Mouse (Mus musculus) brain, embryonic 14.5 days (tissue): ENCODE results near the gene Aass.

Experiments
- CTCF ChIP-seq: fragments of 200-500 bp; IDR thresholded peaks from 2 replicates; pipeline ENCODE4 v1.5.1; 2012; ENCODE audit warnings: inconsistent platforms, mild to moderate bottlenecking, moderate library complexity, borderline replicate concordance; ENCODE audit not compliant: insufficient read depth, insufficient read length; ENCODE audit errors: extremely low read depth
- POLR2A ChIP-seq: fragments of 200-500 bp; IDR thresholded peaks from 2 replicates; pipeline ENCODE4 v1.6.1; 2012; ENCODE audit warnings: mild to moderate bottlenecking, inconsistent platforms, borderline replicate concordance; ENCODE audit not compliant: poor library complexity, insufficient read depth, insufficient read length, severe bottlenecking; ENCODE audit errors: extremely low read depth

DNA sequence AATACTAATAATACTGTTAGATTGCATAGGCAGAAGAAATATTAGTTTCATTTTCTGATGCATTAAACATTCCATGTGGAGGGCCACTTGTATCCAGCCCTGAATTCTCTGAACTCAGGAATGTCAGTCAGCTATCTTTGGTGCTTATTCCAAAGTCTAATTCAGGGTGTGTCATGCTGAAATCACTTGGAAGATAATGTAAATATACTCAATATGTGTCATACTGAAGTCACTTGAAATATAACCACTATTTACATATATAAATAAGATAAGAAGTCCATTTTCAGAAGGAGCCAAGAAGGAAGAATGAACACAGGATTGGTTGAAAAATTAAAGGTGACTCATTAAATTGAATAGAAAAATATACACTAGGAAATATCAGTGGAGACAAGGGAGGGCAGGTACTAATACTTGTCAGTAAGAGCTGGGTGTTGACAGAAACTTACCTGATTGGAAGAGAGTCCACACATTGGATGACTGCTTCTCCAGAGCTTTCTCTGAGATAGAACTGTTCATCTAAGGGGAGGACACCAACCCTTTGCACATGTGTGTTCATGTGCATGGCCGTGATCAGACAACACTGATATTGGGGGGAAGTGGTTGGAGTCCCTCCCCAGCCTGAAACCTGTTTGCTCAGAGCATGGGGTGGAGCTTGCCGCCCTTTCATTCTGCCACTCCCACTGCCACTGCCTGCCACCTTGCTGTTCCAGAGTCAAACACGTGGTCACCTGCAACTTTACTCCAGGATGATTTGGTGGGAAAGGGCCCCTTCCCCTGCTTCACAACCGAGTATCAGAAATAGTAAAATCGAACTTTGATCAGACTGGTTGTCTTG is 48.0 kb downstream of the Aass start:
- no peak for TF ChIP-seq POLR2A
- no peak for TF ChIP-seq CTCF
